Mouse (Mus musculus): ENCODE data around the gene Rgsl1. TPM values are rescaled to one million over a fixed set of nuclear protein-coding genes. Genes with fewer than 3 reads are reported as not detected.

The Rgsl1 gene
- polyA plus RNA-seq, 1 experiment from 2014 or later, result not detected

- H3K36me3 ChIP-seq (ENCODE audit: insufficient read depth, low read length), result no peaks in the 10 kb centered on the region
- DNase-seq (ENCODE audit: low spot score) (peak; percentile 80), ATAC-seq (replicated peaks; ENCODE audit: low FRiP score, low read depth) (no peak)
- peak overlapping the region; percentile 51 for H3K9ac ChIP-seq (ENCODE audit: low read depth, low read length)
- no peaks in the 10 kb centered on the region for H3K9me3 ChIP-seq (replicated peaks; ENCODE audit: low read length)
- H3K4me2 ChIP-seq (ENCODE audit: low read length), result peak overlapping the region; percentile 60
- peaks cover 12% of the 10 kb centered on the region; the same call in 1 of the 2 replicates for H3K4me1 ChIP-seq (replicated peaks; ENCODE audit: insufficient read depth, low read length)
- peak overlapping the region; percentile 36 for H3K4me3 ChIP-seq (replicated peaks; ENCODE audit: low read depth, low read length)
- 19% methylated on average over 13 of the region's 13 CpGs for WGBS
- TF ChIP-seq CTCF (IDR thresholded peaks at IDR 0.05; ENCODE audit: low read depth), result no peak
- peak overlapping the region; percentile 84 for H3K27ac ChIP-seq
- H3K27me3 ChIP-seq (ENCODE audit: insufficient read depth, low read length), result no peaks in the 10 kb centered on the region
Measured at GRCm38 (mm10) chr1:153751763-153752301, 92.1 kb downstream of the Rgsl1 start.

DNA sequence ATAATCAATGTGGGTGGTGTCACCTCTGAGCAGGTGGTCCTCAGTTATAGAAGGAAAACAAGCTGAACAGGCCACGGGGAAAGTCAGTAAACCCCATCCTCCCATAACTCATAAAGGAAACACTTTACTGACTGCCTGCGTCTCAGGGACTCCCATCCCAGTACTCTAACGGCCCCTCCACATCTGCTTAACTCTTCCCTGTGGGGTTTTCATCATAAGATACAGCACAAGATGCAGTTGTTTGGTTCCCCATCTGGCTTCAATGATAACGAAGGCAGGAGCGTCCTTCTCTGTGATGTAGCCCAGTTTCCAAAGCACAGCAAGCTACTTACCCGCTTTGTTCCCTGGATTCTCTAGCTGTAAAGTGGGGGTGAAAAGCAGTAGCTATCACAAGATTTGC lies 93.9 kb downstream of the Rgsl1 start:
- ATAC-seq (replicated peaks; ENCODE audit: low FRiP score, low read depth) (no peak), DNase-seq (ENCODE audit: low spot score) (no peak)
- no peaks in the 10 kb centered on the region for H3K36me3 ChIP-seq (ENCODE audit: insufficient read depth, low read length)
- H3K9ac ChIP-seq (ENCODE audit: low read depth, low read length), result peak overlapping the region; percentile 60; the same call in 1 of the 2 replicates
- no peaks in the 10 kb centered on the region for H3K9me3 ChIP-seq (replicated peaks; ENCODE audit: low read length)
- TF ChIP-seq CTCF (IDR thresholded peaks at IDR 0.05; ENCODE audit: low read depth), result no peak
- peaks cover 12% of the 10 kb centered on the region; the same call in 1 of the 2 replicates for H3K4me1 ChIP-seq (replicated peaks; ENCODE audit: insufficient read depth, low read length)
- peak overlapping the region; percentile 73 for H3K27ac ChIP-seq
- 49% methylated on average over 6 of the region's 6 CpGs for WGBS
- peak overlapping the region; percentile 63 for H3K4me2 ChIP-seq (ENCODE audit: low read length)
- no peaks in the 10 kb centered on the region for H3K27me3 ChIP-seq (ENCODE audit: insufficient read depth, low read length)
- H3K4me3 ChIP-seq (replicated peaks; ENCODE audit: low read depth, low read length), result peak overlapping the region; percentile 41; the same call in 1 of the 2 replicates

DNA sequence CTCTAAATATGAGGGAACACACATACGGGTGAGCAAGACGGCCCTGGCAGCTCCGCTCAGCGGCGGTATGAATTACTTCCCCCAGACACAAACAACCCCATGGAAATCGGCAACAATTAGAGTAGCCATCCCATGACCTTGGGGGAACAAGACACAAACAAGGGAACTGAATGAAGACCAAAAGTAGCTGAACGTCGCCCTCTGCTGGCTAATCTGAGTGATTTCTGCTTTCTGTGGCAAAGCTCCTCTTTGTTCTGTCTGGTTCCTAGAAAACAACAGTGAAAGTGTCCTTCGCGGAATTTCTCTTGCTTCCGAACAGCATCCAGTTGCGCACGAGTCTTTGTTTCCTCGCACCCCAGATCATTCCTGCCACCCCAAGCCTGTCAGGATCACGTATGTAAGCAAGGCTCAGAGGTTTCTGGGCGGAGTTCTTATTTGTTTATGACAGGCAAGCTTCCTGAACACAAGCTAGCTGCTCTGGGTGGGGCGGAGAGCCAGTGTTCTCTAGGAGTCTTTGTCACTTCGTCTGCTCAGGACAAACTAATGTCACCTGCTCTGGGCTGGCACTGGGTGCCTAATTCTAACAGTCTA lies 94.6 kb downstream of the Rgsl1 start, which contains the start of gene Rnasel:
Rnasel (plus strand) TSS at position 216 of the 591 bp plus-strand sequence.
- Histone ChIP-seq H3K27me3 (ENCODE audit: insufficient read depth, low read length) (no peaks in the 10 kb centered on the region), H3K4me1 (replicated peaks; ENCODE audit: insufficient read depth, low read length) (peaks cover 12% of the 10 kb centered on the region; the same call in 1 of the 2 replicates), H3K4me2 (ENCODE audit: low read length) (peak within 1 kb of the TSS; percentile 63), H3K9me3 (replicated peaks; ENCODE audit: low read length) (no peaks in the 10 kb centered on the region), H3K4me3 (replicated peaks; ENCODE audit: low read depth, low read length) (peak within 1 kb of the TSS; percentile 41), H3K9ac (ENCODE audit: low read depth, low read length) (peak within 1 kb of the TSS; percentile 60; the same call in 1 of the 2 replicates), H3K36me3 (ENCODE audit: insufficient read depth, low read length) (no peaks in the 10 kb centered on the region), H3K27ac (peak within 1 kb of the TSS; percentile 73)
- ATAC-seq (replicated peaks; ENCODE audit: low FRiP score, low read depth) (peak; percentile 71), DNase-seq (ENCODE audit: low spot score) (peak; percentile 95)
- peak; percentile 93 for TF ChIP-seq CTCF (IDR thresholded peaks at IDR 0.05; ENCODE audit: low read depth)
- 2% methylated on average over 18 of the region's 18 CpGs for WGBS

GRCm38 (mm10) chr1:153748549-153748948 lies 95.4 kb downstream of the Rgsl1 start:
- H3K9me3 ChIP-seq (replicated peaks; ENCODE audit: low read length), result no peaks in the 10 kb centered on the region
- TF ChIP-seq CTCF (IDR thresholded peaks at IDR 0.05; ENCODE audit: low read depth), result no peak
- ATAC-seq (replicated peaks; ENCODE audit: low FRiP score, low read depth) (no peak; the same call in 1 of the 2 replicates), DNase-seq (ENCODE audit: low spot score) (peak; percentile 90)
- H3K4me2 ChIP-seq (ENCODE audit: low read length), result peak overlapping the region; percentile 63
- 0% methylated on average over 1 of the region's 1 CpGs for WGBS
- no peak overlapping the region for H3K4me3 ChIP-seq (replicated peaks; ENCODE audit: low read depth, low read length)
- H3K27ac ChIP-seq, result peak overlapping the region; percentile 73
- H3K36me3 ChIP-seq (ENCODE audit: insufficient read depth, low read length), result no peaks in the 10 kb centered on the region
- 0 out of 2 replicates have a peak overlapping the region, but pooled peaks have one; percentile 60 for H3K9ac ChIP-seq (ENCODE audit: low read depth, low read length)
- H3K4me1 ChIP-seq (replicated peaks; ENCODE audit: insufficient read depth, low read length), result peaks cover 12% of the 10 kb centered on the region; the same call in 1 of the 2 replicates
- no peaks in the 10 kb centered on the region for H3K27me3 ChIP-seq (ENCODE audit: insufficient read depth, low read length)

DNA sequence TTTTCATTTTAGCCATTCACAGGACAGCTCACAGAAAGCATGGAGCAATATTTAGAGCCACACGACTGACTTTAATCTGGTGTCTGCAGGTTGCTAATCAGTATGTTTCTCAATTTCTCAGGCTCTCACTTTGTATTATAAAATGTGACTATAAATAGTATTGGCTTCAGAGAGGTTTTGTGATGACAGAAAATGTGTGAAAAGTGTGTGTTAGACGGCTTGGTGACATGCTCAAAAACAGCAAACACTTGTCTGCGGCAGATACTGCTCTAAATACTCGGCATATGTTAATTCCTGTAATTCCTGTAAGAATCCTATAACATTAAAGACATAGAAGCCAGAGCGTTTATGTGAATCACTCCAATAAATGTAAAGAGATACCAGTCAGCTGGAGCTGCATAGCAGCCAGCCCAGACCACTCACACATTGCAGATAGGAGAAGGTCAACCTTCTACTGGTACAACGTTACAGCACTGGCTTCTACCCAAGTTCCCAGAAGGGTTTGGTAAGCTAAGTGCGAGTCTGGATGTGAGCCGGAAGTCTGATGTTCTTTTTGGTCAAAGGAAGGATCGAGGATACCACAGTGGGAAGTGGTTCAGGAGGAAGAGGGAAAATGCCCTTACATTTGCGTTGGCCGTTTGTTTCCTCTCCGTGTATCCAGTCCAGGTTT lies 95.9 kb downstream of the Rgsl1 start:
- Histone ChIP-seq H3K9ac (ENCODE audit: low read depth, low read length) (no peak overlapping the region), H3K9me3 (replicated peaks; ENCODE audit: low read length) (no peaks in the 10 kb centered on the region), H3K4me2 (ENCODE audit: low read length) (peak overlapping the region; percentile 63), H3K4me3 (replicated peaks; ENCODE audit: low read depth, low read length) (no peak overlapping the region), H3K27me3 (ENCODE audit: insufficient read depth, low read length) (no peaks in the 10 kb centered on the region), H3K4me1 (replicated peaks; ENCODE audit: insufficient read depth, low read length) (peaks cover 12% of the 10 kb centered on the region; the same call in 1 of the 2 replicates), H3K36me3 (ENCODE audit: insufficient read depth, low read length) (no peaks in the 10 kb centered on the region), H3K27ac (peak overlapping the region; percentile 25; the same call in 1 of the 2 replicates)
- ATAC-seq (replicated peaks; ENCODE audit: low FRiP score, low read depth) (no peak), DNase-seq (ENCODE audit: low spot score) (peak; percentile 58)
- no peak for TF ChIP-seq CTCF (IDR thresholded peaks at IDR 0.05; ENCODE audit: low read depth)
- 57% methylated on average over 12 of the region's 12 CpGs for WGBS

- no peak overlapping the region for H3K4me2 ChIP-seq (ENCODE audit: low read length)
- 5% methylated on average over 12 of the region's 12 CpGs for WGBS
- H3K9me3 ChIP-seq (replicated peaks; ENCODE audit: low read length), result no peaks in the 10 kb centered on the region
- no peak; the same call in 1 of the 2 replicates for ATAC-seq (replicated peaks; ENCODE audit: low FRiP score, low read depth)
- H3K27me3 ChIP-seq (ENCODE audit: insufficient read depth, low read length), result no peaks in the 10 kb centered on the region
- no peak overlapping the region for H3K9ac ChIP-seq (ENCODE audit: low read depth, low read length)
- H3K27ac ChIP-seq, result no peak overlapping the region
- H3K36me3 ChIP-seq (ENCODE audit: insufficient read depth, low read length), result no peaks in the 10 kb centered on the region
- TF ChIP-seq CTCF (IDR thresholded peaks at IDR 0.05; ENCODE audit: low read depth), result peak; percentile 95
- peaks cover 9% of the 10 kb centered on the region; the same call in 1 of the 2 replicates for H3K4me1 ChIP-seq (replicated peaks; ENCODE audit: insufficient read depth, low read length)
- no peak overlapping the region for H3K4me3 ChIP-seq (replicated peaks; ENCODE audit: low read depth, low read length)
- DNase-seq (ENCODE audit: low spot score), result peak; percentile 93
Measured at GRCm38 (mm10) chr1:153746728-153747127, 97.2 kb downstream of the Rgsl1 start.
